Mouse (Mus musculus): Measurements from ENCODE around the gene Cpvl.
A peak's percentile ranks its signal among the peaks of the same experiment; 100 is the strongest.

Cpvl gene

GRCm38 (mm10) chr6:53978571-53978970 lies at the start of gene Cpvl:
Gene Cpvl (minus strand): TSS chr6:53978671.
- no peak for DNase-seq

DNA sequence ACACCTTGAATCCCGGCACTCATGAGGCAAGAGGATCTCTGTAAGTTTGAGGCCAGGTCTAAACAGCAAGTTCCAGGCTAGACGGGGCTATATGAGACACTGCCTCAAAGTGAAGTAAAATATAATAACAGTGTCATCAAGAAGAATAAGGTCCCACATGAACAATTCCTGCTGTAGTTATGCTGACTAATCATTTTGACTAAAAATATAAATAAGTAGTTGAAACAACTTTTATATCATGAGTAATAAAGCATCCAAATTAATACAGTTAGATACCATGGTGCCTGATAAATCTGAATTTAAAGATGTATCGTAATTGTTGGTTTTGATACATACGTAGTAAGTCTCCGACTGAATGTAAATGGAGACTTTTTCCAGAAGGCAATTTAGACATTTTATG lies 45.4 kb upstream of the Cpvl start:
- DNase-seq, result no peak

GRCm38 (mm10) chr6:54021123-54021789 lies 42.8 kb upstream of the Cpvl start:
- no peak for DNase-seq

DNA sequence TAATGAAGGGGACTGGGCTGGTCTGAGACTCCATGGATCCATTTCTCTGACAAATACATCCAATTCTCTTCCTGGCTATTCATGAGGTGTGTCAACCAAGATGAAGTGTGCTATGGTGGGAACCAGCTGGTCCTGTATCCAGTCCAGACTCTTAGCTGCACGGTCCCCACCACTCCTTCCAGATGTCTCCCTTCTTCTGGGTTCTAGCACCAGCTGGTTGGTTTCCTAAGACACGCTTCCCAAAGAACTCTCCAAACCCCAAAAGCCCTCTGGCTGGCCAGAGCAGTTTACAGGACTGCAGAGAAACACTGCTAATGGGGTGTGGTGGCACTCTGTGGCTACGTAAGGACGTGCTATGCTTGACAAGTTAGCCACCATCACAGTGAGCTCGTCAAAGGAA lies 40.4 kb upstream of the Cpvl start:
- DNase-seq, result no peak

DNA sequence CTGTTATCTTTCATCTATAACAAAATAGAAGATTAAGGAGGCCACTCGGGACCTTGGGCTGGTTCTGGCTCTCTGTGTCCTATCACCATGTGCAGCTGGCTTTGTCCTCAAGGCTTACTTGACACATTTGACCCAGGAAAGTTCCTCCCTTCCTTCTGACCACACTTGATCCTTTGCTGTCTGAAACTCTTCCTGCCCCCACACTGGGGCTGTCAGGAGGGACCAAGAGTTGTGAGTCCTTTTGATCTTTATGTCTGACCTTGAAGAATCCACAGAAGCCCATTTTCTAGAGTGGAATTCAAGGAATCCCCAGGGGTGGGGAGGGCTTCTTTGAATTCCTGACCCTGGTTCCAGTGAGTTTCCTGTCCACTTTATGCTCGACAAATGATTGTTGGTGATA lies 39.6 kb upstream of the Cpvl start:
- DNase-seq, result no peak

- DNase-seq, result no peak
Measured at GRCm38 (mm10) chr6:54012163-54012562, 33.7 kb upstream of the Cpvl start.

- no peak for DNase-seq
Measured at GRCm38 (mm10) chr6:54010362-54010761, 31.9 kb upstream of the Cpvl start.

GRCm38 (mm10) chr6:54009293-54009692 lies 30.8 kb upstream of the Cpvl start:
- DNase-seq, result no peak

- peak; percentile 20 for DNase-seq
Measured at GRCm38 (mm10) chr6:54008448-54009120, 30.1 kb upstream of the Cpvl start.

DNA sequence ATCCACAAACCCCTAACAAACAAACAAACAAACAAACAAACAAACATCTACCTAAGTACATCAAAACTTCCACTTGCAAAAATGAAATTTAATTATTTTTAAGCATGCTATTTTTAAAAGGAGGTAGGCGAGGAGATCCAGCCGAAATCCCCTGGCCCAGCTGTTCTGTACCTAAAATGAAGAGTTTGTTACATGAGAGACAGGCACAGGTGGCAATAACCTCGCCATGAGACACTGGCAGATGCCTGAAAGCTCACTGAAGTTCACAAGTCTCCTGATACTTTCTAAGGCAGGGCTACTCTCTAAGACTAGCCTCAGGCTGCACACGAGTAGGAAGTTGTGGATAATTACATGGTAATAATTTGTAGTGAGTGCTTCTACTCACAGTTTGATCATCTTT lies 26.8 kb upstream of the Cpvl start:
- DNase-seq, result no peak

DNA sequence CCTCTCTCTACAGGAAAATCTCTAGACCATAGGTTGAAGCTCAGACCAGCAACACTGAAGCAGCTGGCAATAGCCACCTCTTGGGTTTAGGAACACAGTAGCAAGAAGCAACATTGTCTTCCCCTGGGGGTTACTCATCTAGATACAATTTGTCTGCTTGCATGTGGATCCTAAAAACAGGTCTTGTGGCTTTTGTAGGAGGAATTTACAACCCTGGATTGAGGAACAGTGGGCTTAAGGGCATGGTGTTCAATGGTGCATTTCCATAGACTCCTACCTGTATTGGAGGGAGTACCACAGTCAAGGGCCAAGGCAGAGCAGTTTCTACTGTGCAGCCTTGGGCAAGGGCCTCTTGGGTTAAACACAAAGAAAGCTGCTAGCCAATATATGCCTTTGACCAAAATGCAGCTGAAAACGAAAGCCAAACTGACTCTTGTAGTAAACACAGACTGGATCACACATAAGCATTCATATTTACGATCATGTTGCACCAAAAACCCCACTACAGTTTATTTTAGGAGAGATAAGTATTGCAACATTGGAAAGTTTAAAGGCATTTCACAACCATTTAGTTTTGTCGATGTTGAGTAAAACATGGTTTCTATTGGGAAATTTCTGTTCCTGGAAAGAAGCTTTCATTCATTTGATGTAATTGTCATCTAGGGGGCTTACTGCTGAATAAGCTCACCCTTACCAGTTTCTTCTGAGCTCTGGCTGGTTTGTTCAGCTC lies 17.9 kb upstream of the Cpvl start:
- no peak for DNase-seq

GRCm38 (mm10) chr6:53995519-53995918 lies 17.0 kb upstream of the Cpvl start:
- DNase-seq, result no peak

- DNase-seq, result no peak
Measured at GRCm38 (mm10) chr6:53992386-53992785, 13.9 kb upstream of the Cpvl start.

- DNase-seq, result no peak
Measured at GRCm38 (mm10) chr6:53987235-53987634, 8.8 kb upstream of the Cpvl start.

DNA sequence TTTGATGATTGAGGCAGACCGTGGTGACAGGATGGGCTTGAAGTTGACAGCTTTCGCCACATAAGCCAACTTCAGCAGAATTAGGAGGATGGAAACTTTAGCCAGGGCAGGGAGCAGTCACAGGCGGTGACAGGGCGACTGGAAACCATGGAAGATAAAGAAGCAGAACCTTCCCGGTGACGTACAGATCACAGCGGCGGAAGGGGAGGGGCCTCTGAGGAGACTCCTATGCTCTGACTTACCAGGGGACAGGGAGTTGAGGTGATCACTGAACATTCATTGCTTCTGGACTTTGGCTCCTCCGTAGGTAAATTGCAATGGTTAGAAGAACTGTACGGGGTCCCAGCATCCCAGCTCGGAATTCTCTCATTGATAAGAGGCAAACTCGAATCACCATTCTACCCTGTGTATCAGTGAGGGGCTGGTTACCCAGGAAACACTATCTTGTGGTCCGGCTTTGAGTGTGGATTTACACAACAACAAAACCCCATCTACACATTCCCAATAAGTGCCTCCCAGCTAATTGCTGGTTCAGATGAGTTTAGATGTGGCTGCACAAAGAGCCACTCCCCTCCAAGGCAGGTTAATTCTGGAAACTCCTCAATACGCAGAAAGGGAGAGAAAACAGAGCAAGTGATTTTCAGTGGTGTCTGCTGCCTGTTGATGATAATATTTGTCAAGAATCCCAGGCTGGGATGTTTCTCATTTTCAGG lies 8.0 kb upstream of the Cpvl start:
- DNase-seq, result no peak

- no peak for DNase-seq
Measured at GRCm38 (mm10) chr6:53983820-53984219, 5.3 kb upstream of the Cpvl start.

GRCm38 (mm10) chr6:53982612-53983011 lies 4.1 kb upstream of the Cpvl start:
- DNase-seq, result no peak

DNA sequence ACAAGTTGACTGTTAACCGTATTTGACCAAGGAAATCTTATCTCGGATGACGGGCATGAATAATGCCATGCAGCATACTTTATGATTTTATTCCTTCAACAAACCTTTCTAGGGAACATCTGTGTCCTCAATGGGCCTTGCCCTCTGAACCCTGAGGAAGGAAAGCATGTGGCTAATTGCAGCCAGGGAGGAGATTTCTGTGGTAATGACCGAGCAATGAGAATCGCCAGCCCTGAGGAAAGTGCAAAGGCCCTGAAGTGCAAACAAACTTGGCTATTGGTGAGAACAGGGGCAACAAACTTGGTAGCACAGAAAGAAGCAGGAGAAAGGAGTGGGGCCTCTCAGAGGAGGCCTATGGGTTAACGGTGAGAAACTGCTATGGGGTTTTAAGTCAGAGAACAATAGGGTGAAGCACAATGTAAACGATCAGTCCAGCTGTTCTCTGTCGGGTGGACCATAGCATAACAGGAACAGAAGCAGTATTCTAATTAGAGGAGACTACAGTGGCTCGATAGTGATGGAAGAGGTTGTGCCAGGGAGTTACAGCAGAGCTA lies 3.7 kb upstream of the Cpvl start:
- DNase-seq, result no peak

DNA sequence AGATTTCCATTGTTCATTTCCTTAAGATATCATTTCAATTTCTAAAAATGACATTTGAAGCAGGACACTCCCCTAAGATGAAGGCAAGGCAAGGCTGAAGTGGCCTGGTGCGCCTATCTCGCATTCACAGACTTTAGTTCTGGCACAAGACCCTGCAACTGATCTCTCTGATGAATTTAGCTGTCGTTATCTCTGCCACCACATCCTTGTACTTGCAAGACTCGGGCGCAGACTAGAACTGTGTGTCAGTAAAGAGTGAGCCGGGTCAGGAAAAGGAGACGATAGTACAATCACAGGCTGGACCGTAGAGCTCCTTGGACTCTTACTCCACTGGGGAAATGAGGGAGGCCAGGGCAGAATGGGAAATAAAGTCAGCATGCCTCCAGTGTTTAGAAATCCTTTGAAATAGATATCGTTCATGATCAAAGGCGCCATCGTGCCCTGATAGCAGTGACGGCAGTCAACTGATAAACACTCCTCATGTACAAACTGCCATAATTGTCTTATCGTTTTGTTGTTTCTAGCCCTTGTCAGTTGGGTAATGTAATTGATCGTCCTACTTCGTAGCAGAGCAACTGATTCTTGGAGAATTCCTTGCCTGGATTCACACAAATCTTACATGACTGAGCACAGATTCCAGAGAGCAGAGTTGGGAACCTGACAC lies 2.5 kb upstream of the Cpvl start:
- DNase-seq, result no peak

- DNase-seq, result no peak
Measured at GRCm38 (mm10) chr6:53974040-53974439, 4.4 kb downstream of the Cpvl start.

- DNase-seq, result no peak
Measured at GRCm38 (mm10) chr6:53973468-53973867, 5.0 kb downstream of the Cpvl start.

DNA sequence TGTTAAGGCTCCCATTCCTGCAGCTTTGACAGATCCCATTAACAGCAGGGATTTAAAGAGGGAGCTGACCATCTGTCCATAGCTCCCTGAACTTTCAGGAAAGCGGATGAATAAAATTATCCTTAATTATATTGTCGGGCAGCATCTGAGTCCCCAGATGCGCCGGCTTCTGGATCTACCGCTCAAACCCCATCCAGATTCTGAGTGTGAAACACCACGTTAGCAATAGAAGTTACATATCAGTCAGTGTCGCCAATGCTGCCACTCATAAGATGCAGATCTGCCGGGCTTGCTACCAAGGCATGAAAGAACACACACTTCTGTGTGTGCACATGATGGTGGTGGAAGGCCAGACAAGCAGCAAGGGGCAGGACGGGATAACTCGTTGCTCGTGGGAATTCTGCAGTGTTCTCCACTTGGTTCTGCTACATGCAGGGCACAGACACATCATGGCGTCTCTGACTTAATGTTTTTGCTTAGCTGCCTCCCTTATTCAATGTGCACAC lies 6.2 kb downstream of the Cpvl start:
- DNase-seq, result peak; percentile 47

All from cerebellum, adult 8-10 months (tissue).